Mouse (Mus musculus): Measurements from ENCODE around the gene Rae1. TPM values are rescaled to one million over a fixed set of nuclear protein-coding genes. Genes with fewer than 3 reads are reported as not detected.

The Rae1 gene
- polyA plus RNA-seq, 1 experiment from 2014 or later = 101 TPM

GRCm38 (mm10) chr2:173058263-173058662, 58.3 kb downstream of the Rae1 start:
- Histone ChIP-seq H3K9ac (ENCODE audit: low read length) (0 out of 2 replicates have a peak overlapping the region, but pooled peaks have one; percentile 3), H3K27me3 (ENCODE audit: control insufficient read depth, insufficient read depth, low read length) (no peaks in the 10 kb centered on the region), H3K4me1 (ENCODE audit: control insufficient read depth in 2 of 2, insufficient read depth in 2 of 2, low read length in 2 of 2) (peaks cover 40 to 46% of the 10 kb centered on the region in 2 experiments), H3K27ac (replicated peaks in 1 of 2; ENCODE audit: control insufficient read depth in 1 of 2, insufficient read depth in 1 of 2, low read depth in 2 of 2, low read length in 2 of 2) (peak overlapping the region; percentile 69 to 84), H3K4me3 (ENCODE audit: control insufficient read depth in 1 of 2, insufficient read depth in 1 of 2, low read depth in 1 of 2, low read length in 2 of 2) (no peak overlapping the region), H3K36me3 (ENCODE audit: control insufficient read depth, insufficient read depth, low read length) (no peaks in the 10 kb centered on the region), H3K4me2 (ENCODE audit: low read length) (peak overlapping the region; percentile 42), H3K9me3 (ENCODE audit: control insufficient read depth, low read length) (no peaks in the 10 kb centered on the region)
- ATAC-seq (ENCODE audit: insufficient number of reproducible peaks, insufficient read depth, low FRiP score, low read depth) = no peak
- WGBS = 29% methylated on average over 11 of the region's 11 CpGs

DNA sequence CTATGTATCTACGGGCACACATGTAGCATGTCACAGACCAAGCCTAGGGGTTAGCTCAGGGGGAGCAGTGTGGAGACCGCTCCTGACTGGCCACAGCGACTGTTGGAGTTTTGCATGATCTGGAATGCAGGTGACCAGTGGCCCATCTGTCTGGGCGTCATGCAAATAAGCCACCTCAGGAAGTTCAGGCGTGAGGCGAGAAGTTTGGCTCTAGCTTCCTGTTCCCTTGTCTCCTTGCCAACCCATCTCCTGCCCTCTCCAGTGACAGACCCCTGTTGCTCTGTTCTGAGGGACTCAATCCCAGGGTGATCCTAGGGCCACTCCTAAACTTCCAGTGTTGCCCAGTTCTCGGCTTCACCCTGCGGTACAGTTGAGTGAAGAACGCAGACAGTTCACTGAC, 60.5 kb downstream of the Rae1 start:
- H3K36me3 ChIP-seq (ENCODE audit: control insufficient read depth, insufficient read depth, low read length) = no peaks in the 10 kb centered on the region
- H3K9ac ChIP-seq (ENCODE audit: low read length) = no peak overlapping the region
- no peaks in the 10 kb centered on the region for H3K27me3 ChIP-seq (ENCODE audit: control insufficient read depth, insufficient read depth, low read length)
- 35% methylated on average over 9 of the region's 9 CpGs for WGBS
- peak overlapping the region; percentile 43 to 74; a peak in 3 of 4 replicates for H3K27ac ChIP-seq (replicated peaks in 1 of 2; ENCODE audit: control insufficient read depth in 1 of 2, insufficient read depth in 1 of 2, low read depth in 2 of 2, low read length in 2 of 2)
- H3K9me3 ChIP-seq (ENCODE audit: control insufficient read depth, low read length) = no peaks in the 10 kb centered on the region
- no peak overlapping the region for H3K4me3 ChIP-seq (ENCODE audit: control insufficient read depth in 1 of 2, insufficient read depth in 1 of 2, low read depth in 1 of 2, low read length in 2 of 2)
- H3K4me1 ChIP-seq (ENCODE audit: control insufficient read depth in 2 of 2, insufficient read depth in 2 of 2, low read length in 2 of 2) = peaks cover 40 to 45% of the 10 kb centered on the region in 2 experiments
- ATAC-seq (ENCODE audit: insufficient number of reproducible peaks, insufficient read depth, low FRiP score, low read depth) = no peak
- H3K4me2 ChIP-seq (ENCODE audit: low read length) = no peak overlapping the region

GRCm38 (mm10) chr2:173061443-173062351, 61.8 kb downstream of the Rae1 start:
- Histone ChIP-seq H3K27ac (replicated peaks in 1 of 2; ENCODE audit: control insufficient read depth in 1 of 2, insufficient read depth in 1 of 2, low read depth in 2 of 2, low read length in 2 of 2) (peak overlapping the region; percentile 60 to 74), H3K4me3 (ENCODE audit: control insufficient read depth in 1 of 2, insufficient read depth in 1 of 2, low read depth in 1 of 2, low read length in 2 of 2) (no peak overlapping the region), H3K9ac (ENCODE audit: low read length) (no peak overlapping the region), H3K27me3 (ENCODE audit: control insufficient read depth, insufficient read depth, low read length) (no peaks in the 10 kb centered on the region), H3K4me1 (ENCODE audit: control insufficient read depth in 2 of 2, insufficient read depth in 2 of 2, low read length in 2 of 2) (peaks cover 40 to 45% of the 10 kb centered on the region in 2 experiments), H3K36me3 (ENCODE audit: control insufficient read depth, insufficient read depth, low read length) (no peaks in the 10 kb centered on the region), H3K9me3 (ENCODE audit: control insufficient read depth, low read length) (no peaks in the 10 kb centered on the region), H3K4me2 (ENCODE audit: low read length) (no peak overlapping the region)
- no peak for ATAC-seq (ENCODE audit: insufficient number of reproducible peaks, insufficient read depth, low FRiP score, low read depth)
- 54% methylated on average over 15 of the region's 15 CpGs for WGBS

DNA sequence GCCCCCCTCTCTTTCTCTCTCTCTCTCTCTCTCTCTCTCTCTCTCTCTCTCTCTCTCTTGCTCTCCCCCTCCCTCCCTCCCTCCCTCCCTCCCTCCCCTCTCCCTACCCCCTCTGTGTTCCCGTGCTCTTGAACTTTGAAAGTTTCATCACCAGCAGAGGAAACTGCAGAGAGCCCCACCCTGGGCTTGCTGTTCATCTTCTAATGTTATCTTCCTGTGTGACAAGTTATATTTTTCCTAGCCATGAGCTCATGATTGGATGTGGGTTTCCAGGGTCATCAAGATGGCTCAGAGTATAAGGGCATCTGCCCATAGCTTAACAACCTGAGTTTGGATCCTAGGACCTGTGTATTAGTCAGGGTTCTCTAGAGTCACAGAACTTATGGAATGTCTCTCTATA, 63.3 kb downstream of the Rae1 start:
- no peak for ATAC-seq (ENCODE audit: insufficient number of reproducible peaks, insufficient read depth, low FRiP score, low read depth)
- 0% methylated on average over 1 of the region's 1 CpGs for WGBS

GRCm38 (mm10) chr2:173064864-173065263, 64.9 kb downstream of the Rae1 start:
- ATAC-seq (ENCODE audit: insufficient number of reproducible peaks, insufficient read depth, low FRiP score, low read depth) = no peak
- Histone ChIP-seq H3K9ac (ENCODE audit: low read length) (no peak overlapping the region), H3K27me3 (ENCODE audit: control insufficient read depth, insufficient read depth, low read length) (no peaks in the 10 kb centered on the region), H3K4me3 (ENCODE audit: control insufficient read depth in 1 of 2, insufficient read depth in 1 of 2, low read depth in 1 of 2, low read length in 2 of 2) (no peak overlapping the region), H3K4me1 (ENCODE audit: control insufficient read depth in 2 of 2, insufficient read depth in 2 of 2, low read length in 2 of 2) (peaks cover 21 to 24% of the 10 kb centered on the region in 2 experiments), H3K9me3 (ENCODE audit: control insufficient read depth, low read length) (0 out of 2 replicates have a peak, but pooled peaks cover 3% of the 10 kb centered on the region), H3K4me2 (ENCODE audit: low read length) (no peak overlapping the region), H3K36me3 (ENCODE audit: control insufficient read depth, insufficient read depth, low read length) (no peaks in the 10 kb centered on the region), H3K27ac (replicated peaks in 1 of 2; ENCODE audit: control insufficient read depth in 1 of 2, insufficient read depth in 1 of 2, low read depth in 2 of 2, low read length in 2 of 2) (no peak overlapping the region)
- 97% methylated on average over 2 of the region's 2 CpGs for WGBS

More for the DNA sequence above, 63.3 kb downstream of the Rae1 start:
- Histone ChIP-seq H3K9ac (ENCODE audit: low read length) (no peak overlapping the region), H3K27me3 (ENCODE audit: control insufficient read depth, insufficient read depth, low read length) (no peaks in the 10 kb centered on the region), H3K27ac (replicated peaks in 1 of 2; ENCODE audit: control insufficient read depth in 1 of 2, insufficient read depth in 1 of 2, low read depth in 2 of 2, low read length in 2 of 2) (no peak overlapping the region), H3K4me3 (ENCODE audit: control insufficient read depth in 1 of 2, insufficient read depth in 1 of 2, low read depth in 1 of 2, low read length in 2 of 2) (no peak overlapping the region), H3K9me3 (ENCODE audit: control insufficient read depth, low read length) (0 out of 2 replicates have a peak, but pooled peaks cover 3% of the 10 kb centered on the region), H3K36me3 (ENCODE audit: control insufficient read depth, insufficient read depth, low read length) (no peaks in the 10 kb centered on the region), H3K4me2 (ENCODE audit: low read length) (no peak overlapping the region), H3K4me1 (ENCODE audit: control insufficient read depth in 2 of 2, insufficient read depth in 2 of 2, low read length in 2 of 2) (peaks cover 30 to 32% of the 10 kb centered on the region in 2 experiments)

Other genes with a start within 250 kb of the Rae1 start
- gene Bmp7, start 59.8 kb upstream of the Rae1 start, polyA plus RNA-seq (2014; fragmentation: Nextera tagmentation; extraction: Ambion mirVana) = 50.5 and 53.7 TPM in 2 replicates
- gene Spo11, start 22.4 kb upstream of the Rae1 start, polyA plus RNA-seq (2014; fragmentation: Nextera tagmentation; extraction: Ambion mirVana) = 0.32 TPM in 1 of 2 replicates, not detected in the other
- 126 and 129 TPM in 2 replicates for gene Rbm38, start 20.4 kb downstream of the Rae1 start, polyA plus RNA-seq (2014; fragmentation: Nextera tagmentation; extraction: Ambion mirVana)
- 0.19 and 0.65 TPM in 2 replicates for gene Ctcfl, start 119.4 kb downstream of the Rae1 start, polyA plus RNA-seq (2014; fragmentation: Nextera tagmentation; extraction: Ambion mirVana)
- gene Pck1, start 152.9 kb downstream of the Rae1 start, polyA plus RNA-seq (2014; fragmentation: Nextera tagmentation; extraction: Ambion mirVana) = not detected in 2 replicates
- 1.2 TPM in 1 of 2 replicates, not detected in the other for gene Zbp1, start 218.8 kb downstream of the Rae1 start, polyA plus RNA-seq (2014; fragmentation: Nextera tagmentation; extraction: Ambion mirVana)

Data from heart, embryonic 14.5 days (tissue).